Mouse (Mus musculus) thymus, postnatal 14 days (tissue): ENCODE results near the gene Tagln2.

Experiments used
- DNase-seq: peaks from one replicate; pipeline ENCODE4 v3.0.0; 2021

Tagln2 gene

DNA sequence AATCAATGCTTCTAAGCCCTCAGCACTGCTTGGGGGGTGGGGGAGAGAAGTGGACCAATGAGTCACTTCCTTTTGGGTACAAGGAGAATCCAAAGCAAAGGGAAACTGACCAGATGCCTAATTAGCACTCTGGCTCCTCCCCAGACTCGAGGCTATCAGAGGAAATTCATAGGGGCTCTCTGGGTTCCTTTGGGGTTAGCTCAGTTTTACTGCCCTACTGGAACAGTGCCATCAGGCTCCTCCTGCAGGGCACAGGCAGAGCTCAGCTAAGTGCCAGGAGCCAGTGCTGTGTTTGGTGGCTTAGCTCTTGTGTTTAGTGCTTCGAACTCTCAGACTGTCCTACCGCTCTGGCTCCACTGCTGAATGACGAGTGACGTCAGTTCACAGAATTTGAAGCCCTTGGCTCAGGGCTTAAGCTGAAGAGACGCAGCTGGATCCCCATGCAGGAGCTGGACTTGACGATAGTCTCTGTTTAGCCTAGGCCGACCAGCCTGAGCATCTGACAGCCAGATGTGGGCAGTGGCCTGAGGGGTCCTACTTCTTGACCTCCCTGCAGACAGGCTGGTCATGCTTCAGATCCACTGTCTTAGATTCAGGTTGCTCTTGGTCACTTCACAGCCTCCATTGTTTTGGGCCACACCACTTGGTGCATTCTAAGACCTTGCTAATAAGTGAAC lies 30.8 kb downstream of the Tagln2 start:
- DNase-seq = no peak

DNA sequence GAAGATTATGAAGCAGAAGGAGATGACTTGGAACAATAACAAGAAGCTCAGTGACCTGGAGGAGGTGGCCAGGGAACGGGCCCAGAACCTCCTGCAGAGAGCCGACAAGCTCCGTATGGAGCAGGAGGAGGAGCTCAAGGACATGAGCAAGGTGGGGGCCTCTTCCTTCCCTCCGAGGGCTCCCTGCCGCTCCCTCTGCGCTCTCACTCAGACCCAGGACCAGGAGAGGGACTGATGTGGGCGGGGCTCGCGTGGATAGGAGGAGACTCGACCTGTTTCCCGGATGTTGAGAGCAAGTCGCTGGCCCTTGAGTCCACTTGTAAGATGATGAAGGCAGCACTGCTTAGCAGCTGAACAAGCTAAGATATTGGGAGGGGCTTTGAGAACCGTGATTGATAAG lies 32.7 kb downstream of the Tagln2 start:
- DNase-seq = no peak

DNA sequence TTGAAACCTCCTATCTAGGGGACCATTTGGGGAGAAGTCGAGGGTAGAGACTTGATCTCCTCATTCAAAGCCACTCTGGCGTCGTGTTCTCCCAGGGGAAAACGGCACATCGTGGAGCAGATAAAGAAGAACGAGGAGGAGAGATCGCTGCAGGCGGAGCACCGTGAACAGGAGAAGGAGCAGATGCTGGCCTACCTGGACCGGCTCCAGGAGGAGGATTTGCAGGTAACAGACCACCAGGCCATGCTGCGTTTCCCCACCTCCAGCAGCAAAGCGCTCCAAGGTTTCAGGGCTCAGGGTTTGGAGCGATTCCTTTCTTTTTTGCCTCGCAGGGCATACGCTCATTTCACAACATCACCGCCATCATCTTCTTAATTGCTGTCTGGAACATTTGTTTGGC lies 35.3 kb downstream of the Tagln2 start:
- DNase-seq = no peak

DNA sequence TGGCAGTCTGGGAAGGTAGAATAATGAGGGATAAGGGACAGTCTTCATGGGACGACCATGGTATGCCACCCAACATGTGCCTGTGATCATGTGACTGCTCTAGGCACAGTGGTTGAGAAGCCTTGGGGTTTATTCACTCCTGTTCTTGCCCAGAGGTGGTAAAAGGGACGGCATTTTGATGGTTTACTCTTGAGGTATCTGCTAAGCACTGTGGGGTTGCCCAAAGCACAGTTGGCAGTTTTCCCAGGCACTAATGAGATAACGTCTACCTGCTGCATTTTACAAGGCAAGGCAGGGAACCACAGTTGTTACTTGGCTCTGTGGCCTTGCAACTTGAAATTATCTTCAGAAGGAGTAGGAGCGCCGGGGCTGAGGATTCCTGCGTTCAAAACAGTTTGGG lies 40.0 kb downstream of the Tagln2 start:
- no peak for DNase-seq

DNA sequence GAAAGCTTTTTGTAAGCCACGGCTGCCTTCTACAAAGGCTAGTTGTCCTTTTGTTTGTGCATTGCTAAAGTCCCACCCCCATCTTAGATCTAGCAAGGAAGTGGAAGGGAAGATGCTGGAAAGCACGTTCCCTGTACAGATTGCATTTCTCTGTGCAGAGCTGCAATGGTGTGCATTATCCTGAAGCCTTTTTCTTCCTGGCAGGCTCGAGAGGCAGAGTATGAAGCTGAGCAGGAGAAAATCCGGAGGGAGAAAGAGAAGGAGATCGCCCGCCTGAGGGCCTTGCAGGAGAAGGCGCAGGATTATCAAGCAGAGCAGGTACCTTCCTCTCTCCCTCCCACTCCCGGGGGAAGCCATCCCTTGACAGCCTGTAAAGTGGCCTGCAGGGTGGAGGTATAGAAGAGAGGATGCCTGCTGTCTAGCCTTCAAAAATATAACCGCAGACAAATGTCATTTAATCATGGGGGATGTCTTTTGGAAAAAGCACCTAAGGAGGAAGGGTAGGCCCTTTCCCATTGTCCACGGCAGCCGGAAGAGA lies 40.5 kb downstream of the Tagln2 start:
- no peak for DNase-seq

DNA sequence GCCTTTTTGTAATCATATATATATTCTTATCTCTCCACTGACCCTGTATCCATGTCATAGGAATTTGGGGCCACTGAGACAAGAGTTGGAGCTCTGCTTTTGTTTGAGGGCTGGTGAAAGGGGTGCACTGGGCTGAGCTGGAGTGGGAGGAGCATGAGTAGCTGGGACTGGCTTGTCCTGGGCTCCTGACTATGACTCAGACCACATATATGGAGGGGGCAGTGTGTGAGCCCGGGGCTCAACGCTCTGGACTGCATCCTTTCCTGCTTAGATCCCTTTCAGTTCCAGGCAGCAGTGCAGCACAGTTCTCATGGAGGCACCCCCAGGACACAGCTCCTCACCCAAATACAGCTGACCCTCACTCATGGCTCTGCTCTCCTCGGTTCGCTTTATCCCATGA lies 46.2 kb downstream of the Tagln2 start:
- DNase-seq = no peak

DNA sequence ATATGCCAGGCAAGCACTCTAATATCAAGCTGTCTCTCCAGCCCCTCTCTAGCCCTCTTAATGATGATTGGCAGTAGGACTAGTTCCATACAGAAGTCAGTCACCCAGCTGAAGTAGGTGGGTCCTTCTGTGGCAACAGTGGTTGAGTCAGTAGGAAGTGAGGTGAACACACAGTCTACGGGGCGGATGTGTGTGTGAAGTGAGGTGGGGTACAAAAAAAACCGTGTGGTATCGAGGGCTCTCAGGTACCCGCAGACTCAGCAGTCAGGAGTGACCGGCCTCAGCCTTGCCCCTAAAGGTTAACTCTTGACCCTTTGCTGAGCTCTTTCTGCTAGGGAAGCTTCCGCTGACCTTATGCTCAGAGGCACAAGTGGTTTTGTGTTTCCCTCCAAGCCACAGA lies 48.7 kb downstream of the Tagln2 start:
- peak; percentile 48 for DNase-seq

DNA sequence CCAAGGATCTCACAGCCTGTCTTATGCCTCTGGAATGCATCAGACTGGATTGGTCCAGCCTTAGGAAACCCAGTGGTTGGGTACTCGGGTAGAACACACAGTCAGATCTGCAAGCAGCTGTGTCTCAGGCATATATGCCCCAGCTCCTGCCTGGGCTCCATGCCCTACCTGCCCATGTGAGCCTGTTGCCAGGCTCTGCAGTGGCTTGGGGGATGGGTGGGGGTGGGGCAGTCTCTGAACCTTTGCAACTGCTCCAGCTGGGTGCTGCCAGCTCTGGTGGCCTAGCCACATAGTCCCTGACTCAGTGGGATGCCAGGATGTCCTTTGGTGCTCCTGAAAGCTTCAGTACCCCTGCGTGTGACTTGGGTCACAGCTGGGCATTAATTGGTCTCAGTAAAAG lies 49.5 kb downstream of the Tagln2 start:
- DNase-seq = no peak

DNA sequence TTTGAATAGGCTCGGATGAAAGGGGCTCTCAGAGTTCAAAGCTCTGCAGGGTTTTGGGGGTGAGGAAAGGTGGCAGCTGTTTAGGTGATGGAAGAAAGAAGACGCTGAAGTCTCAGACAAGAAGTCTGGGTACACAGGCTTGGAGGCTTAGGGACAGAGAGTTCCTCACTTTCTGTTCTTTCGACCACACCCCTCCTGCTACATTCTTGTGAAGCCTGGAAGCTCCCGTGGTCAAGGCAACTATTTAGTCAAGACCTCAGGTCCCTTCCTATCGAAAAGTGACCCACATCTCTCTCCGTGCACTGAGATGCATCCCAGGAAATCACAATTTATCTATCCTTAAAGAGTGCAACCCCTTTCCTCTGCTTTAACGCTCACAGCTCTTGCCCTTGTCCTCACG lies 49.9 kb downstream of the Tagln2 start:
- DNase-seq = no peak

DNA sequence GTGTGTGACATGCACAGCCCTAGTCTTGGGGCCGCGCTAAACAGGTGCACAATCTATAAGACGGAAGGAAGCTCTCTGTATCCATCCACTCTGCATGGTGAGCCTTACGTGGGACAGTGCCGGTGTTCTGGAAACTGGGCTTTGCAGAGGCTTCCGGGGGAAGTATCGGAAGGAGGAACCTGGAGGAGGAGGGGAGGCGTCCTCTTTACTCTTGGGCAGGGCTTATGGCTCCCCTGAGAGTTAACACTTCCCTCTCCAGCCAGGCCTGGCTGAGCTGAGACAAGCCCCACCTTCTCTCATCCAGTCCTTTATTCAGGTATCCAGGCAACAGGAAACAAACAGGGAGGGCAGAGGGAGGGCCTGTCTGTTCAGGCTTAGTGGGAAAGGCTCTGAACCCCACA lies 50.7 kb downstream of the Tagln2 start:
- DNase-seq = peak; percentile 37

DNA sequence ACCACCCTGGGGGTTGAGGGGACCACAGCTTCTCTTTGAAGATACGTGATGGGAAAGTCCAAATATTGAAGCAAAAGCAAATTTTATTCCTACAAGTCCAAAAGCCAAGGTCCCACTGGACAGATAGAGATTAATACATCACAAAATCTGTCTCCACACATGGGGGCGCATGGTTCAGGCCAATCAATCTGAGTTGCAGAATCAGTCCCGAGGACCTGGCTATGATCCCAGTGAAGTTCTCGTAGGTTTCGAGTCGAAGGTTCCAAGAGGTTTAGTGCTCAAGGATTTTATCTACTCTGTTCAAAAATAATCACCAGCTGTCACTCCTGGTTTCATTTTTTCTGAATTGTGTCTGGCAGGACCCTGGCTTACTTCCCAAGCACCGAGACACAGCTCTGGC lies 51.2 kb downstream of the Tagln2 start:
- no peak for DNase-seq

DNA sequence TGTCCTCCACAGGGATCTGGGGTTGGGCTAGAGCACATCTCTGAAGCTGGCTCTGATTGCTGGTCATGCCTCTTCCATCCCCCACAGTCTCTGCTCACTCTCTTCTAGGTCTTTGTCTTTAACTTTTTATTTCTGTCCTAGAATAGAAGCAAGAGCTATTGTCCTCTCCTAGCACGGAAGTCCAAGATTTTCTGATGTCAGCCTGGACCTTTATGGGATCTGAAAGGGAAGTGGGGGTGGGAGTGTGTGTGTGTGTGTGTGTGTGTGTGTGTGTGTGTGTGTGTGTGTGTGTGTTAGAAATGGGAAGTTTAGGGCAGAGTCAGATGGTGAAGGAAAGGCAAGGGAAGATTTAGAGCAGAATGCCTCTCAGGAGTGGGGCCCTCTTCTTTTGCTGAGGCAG lies 52.8 kb downstream of the Tagln2 start:
- DNase-seq = no peak

DNA sequence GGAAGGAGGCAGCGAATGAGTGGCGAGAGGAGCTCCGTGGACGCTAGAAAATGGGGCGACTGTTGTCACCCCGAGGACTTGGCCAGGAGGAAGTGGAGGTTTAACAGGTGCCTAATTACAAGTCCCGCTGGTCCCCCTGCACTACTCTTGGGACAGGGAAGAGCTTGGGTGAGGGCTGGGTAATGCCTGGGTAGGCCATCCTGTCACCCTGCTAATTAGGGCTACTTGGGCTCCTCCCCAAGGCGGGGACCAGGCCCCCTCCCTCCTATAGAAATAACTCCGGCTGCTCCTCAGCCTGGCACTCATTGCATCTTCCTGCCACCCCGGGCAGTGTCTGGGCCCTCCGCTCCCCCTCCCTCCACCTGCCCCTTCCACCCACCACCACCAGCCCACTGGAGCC lies 55.8 kb downstream of the Tagln2 start, which contains the start of gene Vsig8:
Gene Vsig8, plus strand, starts transcription at position 301 of the 400 bp plus-strand sequence.
- DNase-seq = no peak
